ENCODE assay signal across 7 mouse cellular contexts in the genomic region with DNA sequence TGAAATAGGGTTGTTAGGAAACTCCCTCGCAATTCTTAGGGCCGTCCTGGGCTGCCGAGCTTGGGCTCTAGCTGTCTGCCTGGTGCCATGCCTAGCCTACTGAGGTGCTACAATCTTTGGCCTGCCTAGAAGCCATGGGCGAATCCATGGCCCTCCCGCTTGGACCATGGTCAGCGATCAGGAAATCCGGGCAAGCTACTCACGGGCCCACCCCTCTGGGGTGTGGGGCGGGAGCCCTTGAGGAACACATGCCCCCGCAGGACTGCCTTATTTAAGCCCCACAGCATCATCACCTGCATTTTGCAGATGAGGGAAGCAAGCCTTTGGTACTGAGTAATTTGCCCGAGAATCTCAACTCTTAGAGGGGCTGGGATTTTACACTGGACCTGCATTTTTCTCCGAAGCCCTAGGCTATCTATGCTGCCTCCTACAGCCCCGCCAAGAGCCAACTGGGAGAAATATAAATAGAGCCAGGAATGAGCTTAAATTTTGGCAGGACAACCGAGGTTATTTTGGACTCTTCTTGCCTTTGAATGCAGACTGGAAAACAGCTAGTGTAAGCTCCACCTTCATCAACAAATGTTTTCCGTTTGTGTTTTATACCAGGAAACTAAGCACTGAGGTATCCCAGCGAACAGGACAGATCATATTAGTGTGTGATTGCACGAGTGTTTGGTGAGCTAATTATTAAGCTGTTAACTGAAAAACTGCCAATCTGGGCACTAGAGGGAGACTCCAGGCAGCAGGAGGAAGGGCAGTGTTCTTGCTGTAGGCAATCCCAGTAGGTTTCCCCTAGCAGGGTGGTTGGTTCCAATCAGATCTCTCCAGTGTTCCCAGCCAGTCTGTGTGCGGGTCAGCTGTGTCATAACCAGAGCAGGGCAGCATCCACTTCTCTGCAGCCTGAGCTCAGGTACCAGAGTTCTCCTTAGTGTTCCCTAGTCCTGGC.
DNase-seq lines count a peak whose midpoint lies in the region; ATAC-seq lines count a peak whose summit lies in the region.

No protein-coding gene starts in this region.

- 2% methylated on average over 18 of the region's 18 CpGs for WGBS in intestine, embryonic 14.5 days

- H3K4me3 ChIP-seq in intestine, embryonic 14.5 days (ENCODE audit: low read depth, low read length): peak overlapping the region; percentile 56
- peak overlapping the region; percentile 94 for H3K4me3 ChIP-seq in megakaryocyte, embryonic 14.5 days (replicated peaks)

- intact Hi-C loops in gastrocnemius, postnatal 14 days (cut with DNase I; ENCODE audit: low total_unique reads): loop anchor here (5.0 kb wide), 1 partner anchor 255 kb away; no protein-coding TSS in a partner anchor
- intact Hi-C loops in left cerebral cortex, postnatal 10 days (cut with DNase I): loop anchor here (2.0 to 10.0 kb wide), 6 partner anchors 80 to 385 kb away; partner anchors contain the start of gene Foxn2

- no peaks in the 10 kb centered on the region for H3K27me3 ChIP-seq in intestine, embryonic 14.5 days (replicated peaks; ENCODE audit: control insufficient read depth, insufficient read depth, low read length)
- peaks cover 8% of the 10 kb centered on the region for H3K27me3 ChIP-seq in megakaryocyte, embryonic 14.5 days (replicated peaks)

- peak; percentile 96 for DNase-seq in adipocyte (ENCODE audit: low spot score)
- DNase-seq in gastrocnemius, postnatal 14 days: peak; percentile 77
- DNase-seq in intestine, embryonic 14.5 days (ENCODE audit: low spot score): peak; percentile 83
- peak; percentile 65 to 71 for DNase-seq in left cerebral cortex, postnatal 10 days (ENCODE audit: extremely low spot score in 1 of 2, low spot score in 2 of 2)
- DNase-seq in right cerebral cortex, postnatal 25 days: peak; percentile 62

- peak overlapping the region; percentile 95 for H3K27ac ChIP-seq in intestine, embryonic 14.5 days (ENCODE audit: low read depth)

- peak overlapping the region; percentile 89 for H3K9ac ChIP-seq in intestine, embryonic 14.5 days (ENCODE audit: low read length)

- H3K4me2 ChIP-seq in intestine, embryonic 14.5 days (ENCODE audit: low read length): peak overlapping the region; percentile 79

- peaks cover 11% of the 10 kb centered on the region; the same call in 1 of the 2 replicates for H3K4me1 ChIP-seq in intestine, embryonic 14.5 days (replicated peaks; ENCODE audit: control insufficient read depth, insufficient read depth, low read length)
- peaks cover 23% of the 10 kb centered on the region for H3K4me1 ChIP-seq in megakaryocyte, embryonic 14.5 days

- no peaks in the 10 kb centered on the region for H3K9me3 ChIP-seq in intestine, embryonic 14.5 days (ENCODE audit: control insufficient read depth, low read length)
- H3K9me3 ChIP-seq in megakaryocyte, embryonic 14.5 days: no peaks in the 10 kb centered on the region

- peak; percentile 61 for ATAC-seq in common myeloid progenitor, adult 5-6 weeks (replicated peaks; ENCODE audit: low read depth, poor library complexity, severe bottlenecking)
- peak; percentile 84 for ATAC-seq in intestine, embryonic 14.5 days (replicated peaks; ENCODE audit: low FRiP score, low TSS enrichment, low read depth)

- H3K36me3 ChIP-seq in intestine, embryonic 14.5 days (ENCODE audit: control insufficient read depth, insufficient read depth, low read length): no peaks in the 10 kb centered on the region
- no peaks in the 10 kb centered on the region for H3K36me3 ChIP-seq in megakaryocyte, embryonic 14.5 days (replicated peaks; ENCODE audit: low read length)

Comparison
In these comparisons a context has a peak if more than half of its experiments do, and no peak if none do; other contexts are left out.
1. Peak in every context shown above with its lines: DNase-seq, ATAC-seq, H3K4me3 ChIP-seq and H3K27ac ChIP-seq.